Mouse (Mus musculus): Measurements from ENCODE around the gene Acss3. TPM values are rescaled to one million over a fixed set of nuclear protein-coding genes. Genes with fewer than 3 reads are reported as not detected.

Acss3 gene
- 0.16 TPM for polyA plus RNA-seq (2017; shearing (Covaris generic))

GRCm38 (mm10) chr10:107123529-107124335, at the start of gene Acss3:
TSS of gene Acss3 (minus strand) at chr10:107123668.

Other genes with a start within 250 kb of the Acss3 start
- gene Lin7a, start 148.0 kb upstream of the Acss3 start, polyA plus RNA-seq (2017; shearing (Covaris generic)) = 0.16 TPM

Data from effector memory CD4-positive, alpha-beta T cell, adult 7 months (primary cell).